Mouse (Mus musculus): ENCODE data around the gene 4931406P16Rik.

DNA sequence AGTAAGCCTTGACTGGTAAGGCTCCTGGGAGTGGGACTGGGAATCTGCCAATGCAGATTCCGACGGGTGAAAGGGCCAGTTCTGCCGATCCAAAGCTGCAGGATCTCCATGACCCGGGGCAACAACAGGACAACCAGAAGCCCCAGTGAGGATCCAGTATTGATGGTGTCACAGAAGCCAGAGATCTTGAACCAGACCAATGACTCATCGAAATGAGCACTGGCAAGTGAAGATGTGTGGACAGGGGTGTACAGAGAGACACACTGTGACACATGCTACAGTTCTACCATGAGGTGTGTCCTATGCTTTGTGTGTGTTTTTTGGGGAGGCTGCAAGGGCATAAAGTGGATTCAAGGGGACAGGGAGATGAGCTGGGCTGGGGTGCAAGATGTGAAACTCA, 27.5 kb upstream of the 4931406P16Rik start:
- TF ChIP-seq POLR2A (IDR thresholded peaks at IDR 0.05; ENCODE audit: borderline replicate concordance, extremely low read depth, insufficient read depth, insufficient read length, poor library complexity, severe bottlenecking) (no peak), CTCF (IDR thresholded peaks at IDR 0.05; ENCODE audit: borderline replicate concordance, extremely low read depth, insufficient read depth, insufficient read length) (no peak)

All from brain, embryonic 14.5 days (tissue).